8 mouse cellular contexts compared by ENCODE assay signal in the genomic region with DNA sequence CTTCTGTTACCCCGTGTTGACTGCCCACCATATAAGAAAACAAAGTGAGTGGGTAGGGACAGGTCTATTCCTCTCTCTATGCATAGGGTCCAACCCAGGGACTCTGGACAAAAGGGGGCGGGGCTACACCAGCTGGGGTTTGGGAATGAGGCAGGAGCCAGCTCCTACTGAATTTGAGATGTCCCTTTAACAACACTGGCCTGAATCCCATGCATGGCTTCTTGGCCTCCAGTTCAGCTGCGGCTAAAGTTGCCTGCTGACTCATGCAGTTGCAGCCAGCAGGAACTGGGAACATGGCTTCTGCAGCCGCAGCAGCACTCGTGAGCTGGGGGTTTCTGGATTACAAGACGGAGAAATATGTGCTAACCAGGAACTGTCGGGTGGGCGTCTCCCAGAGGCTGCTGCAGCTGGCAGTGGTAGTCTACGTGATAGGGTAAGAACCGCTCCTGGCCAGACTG. TPM values are rescaled to one million over a fixed set of nuclear protein-coding genes. Genes with fewer than 3 reads are reported as not detected.
DNase-seq lines count a peak whose midpoint lies in the region; ATAC-seq and TF ChIP-seq lines count a peak whose summit lies in the region.

A gene (plus strand): TSS at position 135 of the 458 bp plus-strand sequence.

- H3K9ac ChIP-seq in embryonic facial prominence, embryonic 12.5 days = no peak within 1 kb of the TSS
- H3K9ac ChIP-seq in heart, embryonic 11.5 days (ENCODE audit: low read depth, low read length) = peak within 1 kb of the TSS; percentile 67
- peak within 1 kb of the TSS; percentile 44 for H3K9ac ChIP-seq in kidney, postnatal 0 days (ENCODE audit: low read depth, low read length)

- DNase-seq in cerebellum, postnatal 14 days = peak; percentile 27 to 47
- DNase-seq in cerebellum, adult 11 months = no peak
- peak; percentile 74 for DNase-seq in kidney, postnatal 0 days (ENCODE audit: low spot score)
- peak; percentile 64 to 70 for DNase-seq in lung, postnatal 4 days
- no peak for DNase-seq in layer of hippocampus, adult 18-20 months (ENCODE audit: low spot score in 2 of 2)

- H3K9me3 ChIP-seq in embryonic facial prominence, embryonic 12.5 days = no peaks in the 10 kb centered on the region
- H3K9me3 ChIP-seq in heart, embryonic 11.5 days (replicated peaks; ENCODE audit: control insufficient read depth, low read length) = no peaks in the 10 kb centered on the region
- H3K9me3 ChIP-seq in kidney, postnatal 0 days (replicated peaks; ENCODE audit: low read length) = no peaks in the 10 kb centered on the region

- H3K4me1 ChIP-seq in embryonic facial prominence, embryonic 12.5 days = peaks cover 31% of the 10 kb centered on the region
- H3K4me1 ChIP-seq in heart, embryonic 11.5 days (ENCODE audit: control insufficient read depth, insufficient read depth, low read length) = peaks cover 33% of the 10 kb centered on the region
- peaks cover 30% of the 10 kb centered on the region for H3K4me1 ChIP-seq in kidney, postnatal 0 days (replicated peaks; ENCODE audit: insufficient read depth, low read length)
- H3K4me1 ChIP-seq in small intestine, adult 2 months (ENCODE audit: control insufficient read depth, insufficient read depth, insufficient read length, low read length) = peaks cover 9% of the 10 kb centered on the region; the same call in 1 of the 2 replicates

- 0 out of 2 replicates have a peak within 1 kb of the TSS, but pooled peaks have one; percentile 17 for H3K27ac ChIP-seq in embryonic facial prominence, embryonic 12.5 days
- peak within 1 kb of the TSS; percentile 57 for H3K27ac ChIP-seq in heart, embryonic 11.5 days (ENCODE audit: low read depth, low read length)
- peak within 1 kb of the TSS; percentile 69 for H3K27ac ChIP-seq in kidney, postnatal 0 days
- H3K27ac ChIP-seq in small intestine, adult 2 months (ENCODE audit: insufficient read depth, low read depth, low read length) = peak within 1 kb of the TSS; percentile 64

- ATAC-seq in embryonic facial prominence, embryonic 12.5 days (ENCODE audit: insufficient number of reproducible peaks, insufficient read depth, low FRiP score, low TSS enrichment) = 0 out of 2 replicates have a peak, but pooled peaks have one; percentile 22
- ATAC-seq in heart, embryonic 11.5 days (replicated peaks; ENCODE audit: insufficient number of reproducible peaks, low FRiP score, low TSS enrichment) = 0 out of 2 replicates have a peak, but pooled peaks have one; percentile 29
- ATAC-seq in kidney, postnatal 0 days (replicated peaks; ENCODE audit: low FRiP score, low read depth) = peak; percentile 67

- peak within 1 kb of the TSS; percentile 49 for H3K4me2 ChIP-seq in embryonic facial prominence, embryonic 12.5 days (replicated peaks)
- H3K4me2 ChIP-seq in heart, embryonic 11.5 days = peak within 1 kb of the TSS; percentile 78
- H3K4me2 ChIP-seq in kidney, postnatal 0 days (ENCODE audit: low read length) = peak within 1 kb of the TSS; percentile 62

- H3K36me3 ChIP-seq in embryonic facial prominence, embryonic 12.5 days = no peaks in the 10 kb centered on the region
- H3K36me3 ChIP-seq in heart, embryonic 11.5 days (ENCODE audit: control insufficient read depth, insufficient read depth, low read length) = no peaks in the 10 kb centered on the region
- no peaks in the 10 kb centered on the region for H3K36me3 ChIP-seq in kidney, postnatal 0 days (ENCODE audit: insufficient read depth, low read length)
- no peaks in the 10 kb centered on the region for H3K36me3 ChIP-seq in small intestine, adult 2 months (ENCODE audit: control insufficient read depth, insufficient read depth, low read length)

- no peak for TF ChIP-seq POLR2A in small intestine, adult 2 months (IDR thresholded peaks at IDR 0.05; ENCODE audit: low read depth, low read length)

- WGBS in embryonic facial prominence, embryonic 12.5 days = 2% methylated on average over 10 of the region's 10 CpGs
- 2% methylated on average over 10 of the region's 10 CpGs for WGBS in heart, embryonic 11.5 days (ENCODE audit: insufficient replicate concordance)
- WGBS in kidney, postnatal 0 days = 2% methylated on average over 10 of the region's 10 CpGs
- 15% methylated on average over 10 of the region's 10 CpGs for WGBS in small intestine, adult 2 months

- peaks cover 18% of the 10 kb centered on the region for H3K27me3 ChIP-seq in embryonic facial prominence, embryonic 12.5 days
- no peaks in the 10 kb centered on the region for H3K27me3 ChIP-seq in heart, embryonic 11.5 days (ENCODE audit: control insufficient read depth, insufficient read depth, low read length)
- H3K27me3 ChIP-seq in kidney, postnatal 0 days (ENCODE audit: insufficient read depth, low read length) = no peaks in the 10 kb centered on the region
- H3K27me3 ChIP-seq in small intestine, adult 2 months (ENCODE audit: control insufficient read depth, insufficient read depth, low read length) = no peaks in the 10 kb centered on the region

- peak; percentile 1; the same call in 1 of the 2 replicates for TF ChIP-seq CTCF in kidney, postnatal 0 days (IDR thresholded peaks at IDR 0.05; ENCODE audit: low read depth)
- no peak for TF ChIP-seq CTCF in small intestine, adult 2 months (IDR thresholded peaks at IDR 0.05; ENCODE audit: extremely low read depth, insufficient read length, insufficient replicate concordance, low read depth, low read length)

- peak within 1 kb of the TSS; percentile 28 for H3K4me3 ChIP-seq in embryonic facial prominence, embryonic 12.5 days
- peak within 1 kb of the TSS; percentile 38 for H3K4me3 ChIP-seq in heart, embryonic 11.5 days (ENCODE audit: low read depth, low read length)
- H3K4me3 ChIP-seq in kidney, postnatal 0 days (replicated peaks; ENCODE audit: low read depth, low read length) = peak within 1 kb of the TSS; percentile 24
- peak within 1 kb of the TSS; percentile 45 for H3K4me3 ChIP-seq in small intestine, adult 2 months (ENCODE audit: low read depth, low read length)

RNA-seq across cellular contexts. Expression of the gene that starts here (rescaled TPM):
- polyA plus RNA-seq in embryonic facial prominence, embryonic 12.5 days (2016; fragmentation: Nextera tagmentation; extraction: Ambion mirVana) = 0.34 and 0.46 TPM in 2 replicates
- polyA plus RNA-seq in heart, embryonic 11.5 days (2014; fragmentation: Nextera tagmentation; extraction: Ambion mirVana) = 0.51 and 0.70 TPM in 2 replicates
- polyA plus RNA-seq in kidney, postnatal 0 days (2015; fragmentation: Nextera tagmentation; extraction: Ambion mirVana) = 0.62 and 0.74 TPM in 2 replicates
- 0.84 and 1.4 TPM in 2 replicates for polyA plus RNA-seq in small intestine, adult 2 months (2012; rRNA removed)
- total RNA-seq in layer of hippocampus, adult 18-20 months (2021) = 1 to 10 TPM; 1.0 to 1.2 TPM

Comparison
In these comparisons a context has a peak if more than half of its experiments do, and no peak if none do; other contexts are left out.
1. DNase-seq: peak in cerebellum, postnatal 14 days (2 of 2) and lung, postnatal 4 days (2 of 2); none in cerebellum, adult 11 months (single experiment) and layer of hippocampus, adult 18-20 months (0 of 2).
2. Peak in ATAC-seq, H3K4me3 ChIP-seq, H3K27ac ChIP-seq and H3K4me2 ChIP-seq in embryonic facial prominence, embryonic 12.5 days; RNA of the gene not detected or under 1 TPM.
3. Peak in ATAC-seq, H3K4me3 ChIP-seq, H3K27ac ChIP-seq, H3K9ac ChIP-seq and H3K4me2 ChIP-seq in heart, embryonic 11.5 days; RNA of the gene not detected or under 1 TPM.
4. Peak in DNase-seq, ATAC-seq, H3K4me3 ChIP-seq, H3K27ac ChIP-seq, H3K9ac ChIP-seq and H3K4me2 ChIP-seq in kidney, postnatal 0 days; RNA of the gene not detected or under 1 TPM.
5. H3K27ac ChIP-seq: peak in every context shown above with its lines; median percentile 69 in kidney, postnatal 0 days; 64 in small intestine, adult 2 months; 57 in heart, embryonic 11.5 days; 17 in embryonic facial prominence, embryonic 12.5 days.
6. Peak in every context shown above with its lines, with median percentiles within 50 percentile points of each other: ATAC-seq, H3K4me2 ChIP-seq and H3K4me3 ChIP-seq.